Mouse (Mus musculus) activated CD4-positive, CD25-positive, alpha-beta regulatory T cell, adult 4 months (primary cell): ENCODE data around the gene Abcb1a. TPM values are rescaled to one million over a fixed set of nuclear protein-coding genes. Genes with fewer than 3 reads are reported as not detected.

ENCODE experiments used
- ATAC-seq: one replicate; pipeline ENCODE4 v1.8.0; 2017
- polyA plus RNA-seq, 2 experiments: library from polyadenylated mRNA; unstranded; fragments of 100-300 nt; shearing (Covaris generic); gene quantifications; one replicate each; pipeline ENCODE4 v1.2.1; 2017

The Abcb1a gene
- polyA plus RNA-seq = 10 to 100 TPM; 18.7 to 26.8 TPM

GRCm38 (mm10) chr5:8659911-8660737 is at the start of gene Abcb1a:
Gene Abcb1a, plus strand, starts transcription at chr5:8660077.
- ATAC-seq = peak; percentile 83

GRCm38 (mm10) chr5:8622071-8622595 is 37.7 kb upstream of the Abcb1a start:
- ATAC-seq = peak; percentile 37

- ATAC-seq = peak; percentile 95
Observed at GRCm38 (mm10) chr5:8622596-8623231, 37.2 kb upstream of the Abcb1a start, which contains the start of gene Rundc3b. Gene Rundc3b, minus strand, starts transcription at chr5:8622952.

GRCm38 (mm10) chr5:8632901-8633300 is 27.0 kb upstream of the Abcb1a start:
- no peak for ATAC-seq

- no peak for ATAC-seq
Observed at GRCm38 (mm10) chr5:8634489-8634975, 25.3 kb upstream of the Abcb1a start.

- ATAC-seq = no peak
Observed at GRCm38 (mm10) chr5:8648300-8648699, 11.6 kb upstream of the Abcb1a start.

- peak; percentile 79 for ATAC-seq
Observed at GRCm38 (mm10) chr5:8648774-8649173, 11.1 kb upstream of the Abcb1a start.

GRCm38 (mm10) chr5:8652085-8652484 is 7.8 kb upstream of the Abcb1a start:
- no peak for ATAC-seq

- ATAC-seq = peak; percentile 55
Observed at GRCm38 (mm10) chr5:8660738-8661151, 868 bp downstream of the Abcb1a start.

GRCm38 (mm10) chr5:8664678-8665077 is 4.8 kb downstream of the Abcb1a start:
- ATAC-seq = no peak

- ATAC-seq = no peak
Observed at GRCm38 (mm10) chr5:8667758-8668474, 8.0 kb downstream of the Abcb1a start.

- peak; percentile 70 for ATAC-seq
Observed at GRCm38 (mm10) chr5:8669606-8670005, 9.7 kb downstream of the Abcb1a start.

GRCm38 (mm10) chr5:8675262-8675951 is 15.5 kb downstream of the Abcb1a start:
- peak; percentile 91 for ATAC-seq

GRCm38 (mm10) chr5:8675952-8676262 is 16.0 kb downstream of the Abcb1a start:
- ATAC-seq = no peak

- ATAC-seq = peak; percentile 7
Observed at GRCm38 (mm10) chr5:8681166-8681565, 21.3 kb downstream of the Abcb1a start.

GRCm38 (mm10) chr5:8683686-8684085 is 23.8 kb downstream of the Abcb1a start:
- ATAC-seq = no peak

GRCm38 (mm10) chr5:8686071-8686470 is 26.2 kb downstream of the Abcb1a start:
- ATAC-seq = no peak

GRCm38 (mm10) chr5:8687550-8687949 is 27.7 kb downstream of the Abcb1a start:
- no peak for ATAC-seq

- no peak for ATAC-seq
Observed at GRCm38 (mm10) chr5:8716061-8716460, 56.2 kb downstream of the Abcb1a start.

GRCm38 (mm10) chr5:8719556-8719955 is 59.7 kb downstream of the Abcb1a start:
- ATAC-seq = no peak

GRCm38 (mm10) chr5:8722224-8722623 is 62.3 kb downstream of the Abcb1a start:
- ATAC-seq = peak; percentile 49

GRCm38 (mm10) chr5:8722867-8723266 is 63.0 kb downstream of the Abcb1a start:
- peak; percentile 60 for ATAC-seq
